In the genomic region with DNA sequence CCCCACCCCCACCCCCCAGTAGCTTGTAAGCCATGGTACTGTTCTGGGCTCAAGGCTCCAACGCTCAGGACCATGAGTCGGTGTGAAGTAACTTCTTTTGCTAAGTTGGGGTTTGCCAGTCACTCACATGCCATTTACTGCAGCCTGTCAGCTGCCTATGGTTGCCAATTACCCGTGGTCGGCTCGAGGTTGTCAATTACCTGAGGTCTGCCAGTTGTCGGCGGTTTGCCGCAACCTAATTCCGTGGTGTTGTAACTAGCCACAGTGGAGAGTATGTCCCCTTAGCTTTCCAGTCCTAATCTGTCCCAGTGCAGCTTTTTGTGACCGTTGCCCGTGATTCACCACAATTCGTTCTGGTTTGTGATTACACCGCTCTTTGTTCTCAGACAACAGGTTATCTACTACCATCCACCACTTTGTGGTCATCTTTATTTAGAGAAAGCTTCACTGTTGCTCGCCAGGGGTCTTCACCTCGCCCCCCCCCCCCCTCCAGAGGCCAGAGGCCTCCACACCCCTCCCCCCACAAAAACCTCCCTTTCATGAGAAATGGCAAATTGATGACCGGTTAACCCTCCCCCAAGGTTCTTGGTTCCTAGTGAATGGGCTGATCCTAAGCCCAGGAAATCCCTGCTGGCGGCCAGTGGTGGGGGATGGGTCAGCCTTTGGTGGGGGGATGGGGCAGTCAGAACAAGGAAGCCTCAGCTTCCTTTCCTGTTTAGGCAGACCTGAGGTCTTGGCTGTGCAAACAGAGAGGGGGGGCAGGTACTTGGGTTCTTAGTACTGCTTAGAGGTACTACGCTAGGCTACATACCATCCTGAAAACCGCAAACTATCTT, we compare ENCODE assay signal across 18 mouse cellular contexts.
DNase-seq lines count a peak whose midpoint lies in the region; ATAC-seq and TF ChIP-seq lines count a peak whose summit lies in the region.
"Had no signal": no experiment of that assay in that cellular context is flagged by ENCODE, and none has a peak within 500 bp of the region (broad histone marks: within the 10 kb centered on the region; RNA-seq: fewer than 3 reads in every experiment).

No protein-coding gene starts in this region.

- H3K4me1 ChIP-seq in liver, embryonic 12.5 days: peaks cover 46% of the 10 kb centered on the region
- H3K4me1 ChIP-seq in liver, embryonic 11.5 days (replicated peaks; ENCODE audit: control insufficient read depth, insufficient read depth, low read length): peaks cover 25% of the 10 kb centered on the region
- peaks cover 1% of the 10 kb centered on the region; the same call in 1 of the 2 replicates for H3K4me1 ChIP-seq in bone marrow, adult 2 months (ENCODE audit: control insufficient read depth, insufficient read depth, low read length)

- 0 out of 2 replicates have a peak overlapping the region, but pooled peaks have one; percentile 4 for H3K4me2 ChIP-seq in liver, embryonic 12.5 days
- no peak overlapping the region for H3K4me2 ChIP-seq in liver, embryonic 11.5 days
- H3K4me2 ChIP-seq: heart, embryonic 12.5 days; limb, embryonic 13.5 days; lung, embryonic 14.5 days had no signal

- H3K27me3 ChIP-seq in liver, embryonic 12.5 days (replicated peaks): peaks cover 60% of the 10 kb centered on the region
- H3K27me3 ChIP-seq in liver, embryonic 11.5 days (replicated peaks; ENCODE audit: control insufficient read depth, insufficient read depth, low read length): peaks cover 13% of the 10 kb centered on the region
- H3K27me3 ChIP-seq: limb, embryonic 13.5 days had no signal

- WGBS in liver, embryonic 12.5 days (ENCODE audit: insufficient replicate concordance): 29% methylated on average over 19 of the region's 19 CpGs
- WGBS in liver, embryonic 11.5 days: 40% methylated on average over 19 of the region's 19 CpGs
- WGBS in bone marrow, adult 2 months: 23% methylated on average over 19 of the region's 19 CpGs

- H3K27ac ChIP-seq in liver, embryonic 12.5 days: no peak overlapping the region
- no peak overlapping the region for H3K27ac ChIP-seq in liver, embryonic 11.5 days (ENCODE audit: low read depth, low read length)
- peak overlapping the region; percentile 7 for H3K27ac ChIP-seq in bone marrow, adult 2 months (ENCODE audit: control insufficient read depth, insufficient read depth, low read depth, low read length, poor library complexity)
- H3K27ac ChIP-seq: limb, embryonic 13.5 days had no signal

- no peaks in the 10 kb centered on the region for H3K36me3 ChIP-seq in liver, embryonic 12.5 days
- H3K36me3 ChIP-seq in liver, embryonic 11.5 days (ENCODE audit: control insufficient read depth, insufficient read depth, low read length): no peaks in the 10 kb centered on the region
- H3K36me3 ChIP-seq: heart, embryonic 12.5 days; limb, embryonic 13.5 days had no signal

- no peak overlapping the region for H3K4me3 ChIP-seq in liver, embryonic 12.5 days
- H3K4me3 ChIP-seq in liver, embryonic 11.5 days (ENCODE audit: low read depth, low read length): no peak overlapping the region
- H3K4me3 ChIP-seq in bone marrow, adult 2 months (replicated peaks; ENCODE audit: control insufficient read depth, low read depth, low read length): no peak overlapping the region
- H3K4me3 ChIP-seq: heart, embryonic 12.5 days; limb, embryonic 13.5 days had no signal

- H3K9me3 ChIP-seq in liver, embryonic 12.5 days (replicated peaks): peaks cover 8% of the 10 kb centered on the region; the same call in 1 of the 2 replicates
- peaks cover 11% of the 10 kb centered on the region; the same call in 1 of the 2 replicates for H3K9me3 ChIP-seq in liver, embryonic 11.5 days (ENCODE audit: control insufficient read depth, low read length)

- TF ChIP-seq POLR2A in bone marrow, adult 2 months (IDR thresholded peaks at IDR 0.05; ENCODE audit: borderline replicate concordance, control insufficient read depth, low read depth, low read length): no peak

- no peak for TF ChIP-seq CTCF in bone marrow, adult 2 months (IDR thresholded peaks at IDR 0.05; ENCODE audit: control insufficient read depth, insufficient read depth, low read length)

- no peak overlapping the region for H3K9ac ChIP-seq in liver, embryonic 12.5 days
- no peak overlapping the region for H3K9ac ChIP-seq in liver, embryonic 11.5 days (ENCODE audit: low read depth, low read length)
- H3K9ac ChIP-seq: heart, embryonic 12.5 days; limb, embryonic 13.5 days; lung, embryonic 14.5 days had no signal

- DNase-seq in liver, embryonic 11.5 days (ENCODE audit: low spot score): no peak
- DNase-seq in ES-CJ7 (ENCODE audit: low read depth, low spot score): peak; percentile 76
- no peak for DNase-seq in ovary, adult 18-20 months (ENCODE audit: low spot score)
- no peak for DNase-seq in lung, postnatal 25 days (ENCODE audit: low spot score)
- DNase-seq: adrenal gland, postnatal 36 days; B cell, adult 2 months; cerebellum, adult 8-10 months; heart, postnatal 36 days; kidney, adult 2 months; kidney, postnatal 25 days; lung, embryonic 14.5 days; thymus, adult 18-20 months had no signal

- no peak for ATAC-seq in liver, embryonic 12.5 days
- no peak for ATAC-seq in liver, embryonic 11.5 days (replicated peaks; ENCODE audit: low FRiP score)
- ATAC-seq in megakaryocyte progenitor cell, adult 5-6 weeks (replicated peaks; ENCODE audit: poor library complexity): peak; percentile 63
- ATAC-seq: forebrain, embryonic 14.5 days had no signal
